ENCODE assay signal across 8 mouse cellular contexts in the genomic region with DNA sequence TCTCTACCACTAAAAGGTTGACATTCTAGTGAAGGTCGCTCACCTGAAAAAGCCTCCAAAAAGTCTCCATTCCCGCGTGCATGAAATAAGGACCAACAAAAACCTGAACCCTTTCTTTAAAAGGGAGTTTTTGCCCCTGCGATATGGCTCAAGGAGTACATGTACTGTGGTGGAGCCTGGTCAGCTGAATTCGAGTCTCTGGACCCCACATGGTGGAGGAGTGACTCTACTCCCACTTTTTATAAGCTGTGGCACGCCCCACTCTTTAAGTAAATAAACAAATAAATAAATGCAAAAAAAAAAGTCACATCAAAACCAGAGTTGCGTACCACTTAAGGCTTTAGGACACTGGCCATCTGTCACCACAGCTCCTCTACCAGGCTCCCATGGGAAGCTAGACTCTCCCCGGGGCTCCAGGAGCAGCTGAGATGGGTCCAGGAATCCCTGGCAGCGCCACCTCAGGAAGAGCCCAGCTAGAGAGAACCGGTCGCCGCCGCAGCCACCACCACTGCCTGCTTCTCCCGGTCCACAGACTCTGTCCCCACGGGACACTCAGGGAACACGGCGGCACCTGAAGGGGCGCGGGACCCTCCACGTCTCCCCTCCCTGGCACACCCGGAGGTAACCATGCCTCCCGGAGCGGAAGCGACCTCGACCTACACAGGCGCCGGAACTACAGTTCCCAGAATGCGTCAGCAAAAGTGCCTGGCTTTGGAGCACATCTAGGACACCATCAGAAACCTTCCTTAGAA. TPM values are rescaled to one million over a fixed set of nuclear protein-coding genes. Genes with fewer than 3 reads are reported as not detected.
A peak's percentile ranks its signal among the peaks of the same experiment; 100 is the strongest.
DNase-seq lines count a peak whose midpoint lies in the region; ATAC-seq and TF ChIP-seq lines count a peak whose summit lies in the region.

TSS of gene Zfp109 (minus strand) at position 521 of the 752 bp plus-strand sequence.

- H3K27me3 ChIP-seq in Patski, result peaks cover 17% of the 10 kb centered on the region
- H3K27me3 ChIP-seq in hindbrain, embryonic 12.5 days, result peaks cover 2% of the 10 kb centered on the region; the same call in 1 of the 2 replicates
- no peaks in the 10 kb centered on the region for H3K27me3 ChIP-seq in lung, embryonic 15.5 days

- CTCF ChIA-PET in Patski (lab: Charles Lee), result interaction anchor here (0.9 to 1.3 kb wide), 2 partner anchors 12 to 15 kb away, joined by 3 to 4 read pairs; no protein-coding TSS in a partner anchor

- TF ChIP-seq CTCF in Patski (IDR thresholded peaks at IDR 0.05), result no peak

- peaks cover 7% of the 10 kb centered on the region for H3K4me1 ChIP-seq in hindbrain, embryonic 12.5 days
- H3K4me1 ChIP-seq in lung, embryonic 15.5 days, result peaks cover 9% of the 10 kb centered on the region

- no peak within 1 kb of the TSS for H3K27ac ChIP-seq in hindbrain, embryonic 12.5 days
- H3K27ac ChIP-seq in lung, embryonic 15.5 days, result no peak within 1 kb of the TSS

- POLR2A ChIA-PET in Patski (lab: Charles Lee), result no interaction called here

- no peaks in the 10 kb centered on the region for H3K9me3 ChIP-seq in hindbrain, embryonic 12.5 days (replicated peaks)
- H3K9me3 ChIP-seq in lung, embryonic 15.5 days, result no peaks in the 10 kb centered on the region

- peak; percentile 92 for ATAC-seq in Patski
- ATAC-seq in hindbrain, embryonic 12.5 days (ENCODE audit: low FRiP score), result peak; percentile 86
- peak; percentile 85 for ATAC-seq in lung, embryonic 15.5 days (ENCODE audit: borderline replicate concordance, extremely low read depth, low FRiP score, low TSS enrichment)

- DNase-seq in Patski (ENCODE audit: low read depth, low spot score), result peak; percentile 13
- DNase-seq in cerebellum, adult 9-10 months, result peak; percentile 79
- DNase-seq in frontal cortex, postnatal 10 days (ENCODE audit: low spot score in 2 of 2), result peak; percentile 26 to 71
- DNase-seq in layer of hippocampus, adult 9-11 months, result peak; percentile 73
- peak; percentile 28 for DNase-seq in ovary, adult 18-20 months (ENCODE audit: low spot score)
- DNase-seq in thymus, postnatal 10 days (ENCODE audit: low spot score in 2 of 2), result peak; percentile 44 to 51

- peak within 1 kb of the TSS; percentile 73 for H3K9ac ChIP-seq in hindbrain, embryonic 12.5 days
- peak within 1 kb of the TSS; percentile 78 for H3K9ac ChIP-seq in lung, embryonic 15.5 days

- peaks cover 13% of the 10 kb centered on the region; the same call in 1 of the 2 replicates for H3K36me3 ChIP-seq in hindbrain, embryonic 12.5 days
- H3K36me3 ChIP-seq in lung, embryonic 15.5 days, result 0 out of 2 replicates have a peak, but pooled peaks cover 4% of the 10 kb centered on the region

- WGBS in hindbrain, embryonic 12.5 days, result 6% methylated on average over 28 of the region's 28 CpGs
- 6% methylated on average over 28 of the region's 28 CpGs for WGBS in lung, embryonic 15.5 days

- peak within 1 kb of the TSS; percentile 68 for H3K4me3 ChIP-seq in hindbrain, embryonic 12.5 days
- peak within 1 kb of the TSS; percentile 91 for H3K4me3 ChIP-seq in lung, embryonic 15.5 days

- peak within 1 kb of the TSS; percentile 62 for H3K4me2 ChIP-seq in hindbrain, embryonic 12.5 days (replicated peaks)
- H3K4me2 ChIP-seq in lung, embryonic 15.5 days, result peak within 1 kb of the TSS; percentile 63

- in situ Hi-C loops in Patski (cut with MboI; ENCODE audit: low pct_unique_long_range_greater_than_20kb), result no loop called here

RNA-seq across cellular contexts. Expression of gene Zfp109, which starts in this region (rescaled TPM):
- polyA plus RNA-seq in Patski (2021), result 4.2 TPM
- polyA plus RNA-seq in hindbrain, embryonic 12.5 days (2016; fragmentation: Nextera tagmentation; extraction: Ambion mirVana), result 4.9 and 5.5 TPM in 2 replicates
- polyA plus RNA-seq in lung, embryonic 15.5 days (2015; fragmentation: Nextera tagmentation; extraction: Ambion mirVana), result 5.1 and 6.5 TPM in 2 replicates

Comparison
In these comparisons a context has a peak if more than half of its experiments do, and no peak if none do; other contexts are left out.
1. DNase-seq: peak in every context shown above with its lines; median percentile 79 in cerebellum, adult 9-10 months; 73 in layer of hippocampus, adult 9-11 months; 48 in frontal cortex, postnatal 10 days; 48 in thymus, postnatal 10 days; 28 in ovary, adult 18-20 months; 13 in Patski.